Mouse (Mus musculus) cerebellum, postnatal 25 days (tissue): Measurements from ENCODE around the gene Gon7.
A peak's percentile ranks its signal among the peaks of the same experiment; 100 is the strongest.

Source experiments
- DNase-seq, 2 experiments: peaks; one replicate each; pipeline ENCODE4 v3.0.0; 2021; ENCODE audit warnings: mixed read lengths in 2 of 2

The Gon7 gene

DNA sequence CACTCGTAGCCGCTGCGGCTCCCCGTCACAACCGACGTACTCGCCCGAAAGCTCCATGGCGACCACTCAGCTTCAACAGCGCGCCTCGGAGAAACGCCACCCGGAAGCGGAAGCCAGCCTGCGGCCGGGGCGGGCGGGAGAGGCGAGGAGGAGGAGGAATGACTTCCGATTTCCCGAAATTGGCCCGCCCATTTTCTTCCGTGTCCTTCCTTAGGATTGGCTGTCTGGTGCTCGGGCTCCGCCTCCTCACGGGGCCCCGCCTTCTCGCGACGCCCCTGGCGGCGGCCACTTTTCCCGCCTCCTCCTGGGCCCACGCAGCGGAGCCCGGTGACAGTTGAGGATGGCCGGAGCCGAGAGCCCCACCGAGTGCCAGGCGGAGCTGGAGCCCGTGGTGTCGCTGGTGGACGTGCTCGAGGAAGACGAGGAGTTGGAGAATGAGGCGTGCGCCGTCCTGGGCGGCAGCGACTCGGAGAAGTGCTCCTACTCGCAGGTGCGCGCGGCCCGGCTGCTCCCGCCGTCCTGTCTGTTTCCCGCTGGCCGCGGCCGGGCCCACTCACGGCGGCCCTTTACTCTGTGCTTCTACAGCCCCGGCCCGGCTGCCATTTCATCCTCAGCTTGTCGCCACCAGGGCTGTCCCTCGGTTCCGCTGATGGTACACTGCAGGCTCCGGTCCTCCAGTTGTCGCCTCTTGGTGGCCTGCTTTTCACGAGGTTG, at the start of gene Gon7, which contains the start of the genes Gm28051 and Ubr7:
Gene Gon7 (minus strand): TSS at position 115 of the 714 bp plus-strand sequence.
Gene Gm28051 (minus strand): TSS at position 77 of the 714 bp plus-strand sequence.
Gene Ubr7 (plus strand): TSS at position 279 of the 714 bp plus-strand sequence.
- peak; percentile 97 for DNase-seq

DNA sequence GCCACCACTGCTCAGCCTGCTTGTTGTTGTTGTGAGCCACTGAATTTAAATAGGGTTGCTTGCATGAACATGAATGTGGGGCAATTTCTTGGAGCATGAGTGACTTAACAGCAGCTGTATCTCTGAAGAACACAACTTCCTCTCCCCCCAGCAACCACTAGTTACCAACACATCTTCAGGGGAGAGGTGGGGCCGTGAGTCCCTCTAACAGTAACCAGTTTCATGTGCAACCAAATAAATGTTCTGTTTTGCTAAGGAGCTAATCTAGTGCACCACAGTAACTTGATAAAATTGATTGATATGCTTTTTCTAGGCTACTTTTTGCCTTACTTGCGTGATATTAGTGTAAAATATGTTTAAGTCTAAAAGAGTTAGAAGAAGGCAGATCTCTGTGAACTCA, 41.9 kb upstream of the Gon7 start:
- no peak for DNase-seq

DNA sequence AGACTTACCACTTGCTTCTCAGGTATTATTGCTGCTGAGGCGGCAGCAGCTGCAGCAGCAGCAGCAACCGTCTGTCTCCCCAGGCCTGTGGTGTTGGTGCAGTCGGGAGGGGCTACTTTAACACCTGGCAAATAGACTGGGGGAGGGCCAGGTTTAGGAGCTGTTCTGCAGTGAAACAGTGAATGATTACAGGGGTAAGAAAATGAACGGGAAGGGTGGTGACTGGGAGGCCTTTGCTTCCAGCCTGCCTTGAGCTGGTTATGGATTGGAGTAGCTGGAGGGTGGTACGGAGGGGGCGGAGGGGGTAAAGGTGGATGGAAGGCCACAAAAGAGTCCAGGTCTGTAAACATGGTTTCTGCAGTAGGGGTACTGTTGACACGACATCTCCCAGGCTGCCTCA, 30.3 kb upstream of the Gon7 start:
- no peak for DNase-seq

DNA sequence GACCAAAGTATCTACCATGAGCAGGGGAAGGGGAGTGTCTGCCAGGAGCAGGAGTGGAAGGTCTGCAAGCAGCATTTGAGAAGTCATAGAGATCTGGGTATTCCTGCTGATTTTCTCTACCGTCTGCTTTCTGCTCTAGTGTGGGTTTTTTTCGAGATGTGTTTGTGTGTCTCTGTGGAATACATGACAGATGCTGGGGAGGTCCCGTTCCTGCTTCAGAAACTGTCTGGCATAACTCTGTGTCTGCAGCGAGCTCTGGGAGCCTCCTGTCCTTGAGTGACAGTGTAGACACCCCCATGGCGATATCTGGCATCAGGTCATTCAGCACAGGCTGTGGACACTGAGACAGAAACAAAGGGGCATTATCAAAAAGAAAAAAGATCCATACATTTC, 28.0 kb upstream of the Gon7 start:
- no peak for DNase-seq

DNA sequence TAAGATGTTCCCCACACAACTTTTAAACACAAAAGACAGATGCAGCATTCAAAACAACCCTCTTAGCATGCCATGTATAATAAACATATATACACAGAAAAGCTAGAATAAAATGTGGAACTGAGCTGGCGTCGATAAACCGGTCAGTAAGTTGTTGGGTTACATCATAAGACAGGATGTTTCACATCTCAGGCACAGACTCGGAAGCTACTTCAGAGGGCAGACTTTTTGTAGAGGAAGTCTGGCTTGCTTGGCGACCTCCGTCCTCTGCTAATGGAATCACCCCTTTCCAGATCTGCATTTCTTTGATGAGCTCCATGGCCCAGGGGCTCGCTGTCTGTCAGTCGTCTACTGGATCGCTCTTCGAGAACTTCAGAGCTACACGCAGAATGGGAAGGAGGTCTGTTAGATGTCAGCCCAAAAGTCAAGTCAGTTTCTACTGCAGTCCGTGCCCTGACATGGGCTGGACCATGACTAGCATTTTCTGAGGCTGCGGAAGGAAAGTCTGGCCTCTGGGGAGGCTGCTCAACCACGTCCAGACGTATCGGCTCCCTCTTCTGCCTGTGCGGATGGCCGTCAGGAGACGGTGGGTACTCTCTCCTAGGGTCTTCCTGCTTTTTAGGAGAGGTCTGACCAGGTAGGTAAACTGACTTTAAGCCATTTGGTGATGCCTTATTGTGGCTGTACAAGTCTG, 27.4 kb upstream of the Gon7 start:
- DNase-seq = no peak

DNA sequence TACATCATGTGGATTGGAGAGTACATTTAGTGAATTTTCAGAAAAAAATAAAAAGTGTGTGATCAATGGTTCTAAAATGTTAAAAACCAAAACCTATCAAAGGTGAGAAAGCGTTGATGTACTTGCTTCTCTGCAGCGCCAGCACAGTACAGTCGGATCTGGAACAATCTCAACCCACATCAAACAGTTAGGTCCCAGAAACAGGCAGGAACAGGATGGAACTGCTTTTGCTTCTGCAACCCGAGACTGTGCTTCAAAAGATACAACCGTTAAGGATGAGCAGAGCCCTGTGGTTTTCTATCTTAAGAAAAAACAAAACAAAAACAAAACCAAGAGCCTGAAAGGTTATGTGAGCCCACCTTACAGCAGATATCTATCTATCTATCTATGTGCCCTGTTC, 25.2 kb upstream of the Gon7 start:
- no peak for DNase-seq

DNA sequence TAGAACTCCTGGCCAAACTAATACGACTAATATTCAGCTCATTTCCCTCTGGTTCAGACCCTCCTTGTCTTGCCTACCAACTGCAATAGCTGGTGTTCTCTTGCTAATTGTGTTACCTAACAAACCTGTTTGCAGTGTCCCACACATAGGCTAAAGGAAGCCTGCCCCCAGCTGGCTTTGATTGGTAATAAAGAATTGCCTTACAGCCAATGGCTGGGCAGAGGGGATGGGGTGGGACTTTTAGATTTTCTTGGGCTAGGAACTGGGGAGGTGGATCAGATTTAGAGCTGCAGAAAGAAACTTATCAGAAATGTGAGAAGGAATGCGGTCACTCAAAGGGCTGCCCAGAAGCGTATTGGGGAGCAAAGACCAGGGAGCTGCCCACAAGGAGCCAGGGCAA, 21.8 kb upstream of the Gon7 start:
- peak in 1 of 2 experiments; percentile 28 for DNase-seq

DNA sequence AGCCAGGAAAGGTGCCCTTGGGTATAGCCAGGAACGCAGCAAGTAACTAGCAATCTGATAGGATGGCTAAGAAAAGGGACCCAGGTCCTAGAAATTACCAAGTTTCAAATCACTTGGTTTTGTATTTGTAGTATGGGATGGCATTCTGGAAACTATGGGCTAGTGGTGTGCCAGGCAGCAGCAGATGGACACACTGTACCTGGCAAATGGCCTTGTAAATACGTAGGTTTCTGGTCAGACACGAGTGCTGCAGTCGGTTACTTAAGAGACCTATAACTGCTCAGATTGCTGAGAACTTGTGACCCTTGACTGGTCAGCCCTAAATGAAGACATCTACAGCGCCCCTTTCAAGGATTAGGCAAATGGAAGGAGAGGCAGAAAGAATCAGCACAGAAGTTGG, 20.5 kb upstream of the Gon7 start:
- DNase-seq = peak; percentile 43 to 50

DNA sequence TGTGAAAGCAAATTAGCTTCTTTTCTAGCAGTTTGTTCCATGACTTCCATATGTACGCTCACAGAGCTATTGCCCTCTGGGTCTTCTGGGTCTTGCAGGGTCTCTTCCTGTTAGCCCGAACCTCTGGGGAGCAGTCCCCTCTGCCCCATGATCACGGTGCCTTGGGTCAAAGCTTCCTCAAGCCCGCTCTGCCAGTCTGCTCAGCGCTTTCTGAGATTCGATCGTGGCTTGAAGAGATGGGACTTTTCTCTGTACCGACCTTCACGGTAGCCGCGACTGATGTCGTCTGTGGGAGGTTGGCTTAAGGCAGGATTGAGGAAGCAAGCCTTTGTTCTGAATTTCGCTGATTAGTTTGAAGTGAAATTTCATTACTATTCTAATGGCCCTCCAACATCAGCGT, 18.4 kb upstream of the Gon7 start:
- DNase-seq = no peak

DNA sequence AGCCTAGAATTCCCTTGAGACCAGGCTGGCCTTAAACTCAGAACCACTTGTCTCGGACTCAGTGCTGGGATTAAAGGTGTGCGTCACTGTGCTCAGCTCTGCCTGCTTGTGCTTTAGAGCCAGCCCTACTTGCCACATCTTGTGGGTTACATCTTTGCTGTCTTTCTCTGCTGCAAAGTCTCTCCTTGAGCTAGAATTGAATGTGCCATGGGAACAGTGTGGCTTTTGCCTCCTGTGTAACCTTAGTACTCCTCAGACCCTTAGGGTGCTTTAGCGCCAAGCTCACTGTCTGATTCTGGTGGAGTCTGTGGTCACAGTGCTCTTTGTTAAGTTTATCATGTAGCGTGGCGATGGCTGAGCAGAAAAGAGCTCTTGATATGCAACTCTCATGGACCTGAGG, 15.1 kb upstream of the Gon7 start:
- DNase-seq = no peak

DNA sequence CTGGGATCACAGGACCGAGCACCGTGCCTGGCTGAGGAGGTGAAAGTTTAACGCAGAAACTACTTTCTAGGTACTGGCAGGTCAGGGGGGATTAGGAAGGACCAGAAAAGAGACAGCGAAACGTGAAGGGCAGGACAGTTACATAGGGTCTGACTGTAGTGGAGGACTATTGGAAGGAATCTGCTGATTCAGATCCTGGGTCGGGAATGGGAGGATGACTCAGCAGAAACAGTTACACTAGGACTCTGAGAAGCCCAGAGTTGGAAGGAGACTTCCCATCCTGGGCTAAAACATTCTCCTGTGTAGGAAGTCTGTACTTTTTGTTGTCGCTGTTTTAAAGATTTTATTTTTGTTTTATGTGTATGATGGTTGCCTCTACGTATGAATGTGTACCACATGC, 14.0 kb upstream of the Gon7 start:
- no peak for DNase-seq

DNA sequence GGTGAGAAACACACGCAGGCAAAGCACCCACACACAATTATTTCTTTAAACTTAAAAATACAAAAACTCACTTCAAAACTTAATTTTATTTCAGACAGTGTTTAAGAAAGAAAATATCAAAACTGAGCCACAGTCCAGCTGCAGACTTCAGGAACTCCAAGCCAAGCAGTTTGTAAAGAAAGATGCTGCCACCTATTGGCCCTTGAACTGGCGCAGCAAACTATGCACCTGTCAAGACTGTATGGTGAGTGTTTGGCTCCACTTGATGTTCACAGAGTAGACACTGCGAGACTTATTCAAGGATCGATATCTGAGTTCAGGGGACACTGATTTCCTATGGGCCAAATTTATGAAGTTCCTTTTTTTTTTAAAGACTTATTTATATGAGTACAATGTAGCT, 11.4 kb upstream of the Gon7 start:
- no peak for DNase-seq

DNA sequence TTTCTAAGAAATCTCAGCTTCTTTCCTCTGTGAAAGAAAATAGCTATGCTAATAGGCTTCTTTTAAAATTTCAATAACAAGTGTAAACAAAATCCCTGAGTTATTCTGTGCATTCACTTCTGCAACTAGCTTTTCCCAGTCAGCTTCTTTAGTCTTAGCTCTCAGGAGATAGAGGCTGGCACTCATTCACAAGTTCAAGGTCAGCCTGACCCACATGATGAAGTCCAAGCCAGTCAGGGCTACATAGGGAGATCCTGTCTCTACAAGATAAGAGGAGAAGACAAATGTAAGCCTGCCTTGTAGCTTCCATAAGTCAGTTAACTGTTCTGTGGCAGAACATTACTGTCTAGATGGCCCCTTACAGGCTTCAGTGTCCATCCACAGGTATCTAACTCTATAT, 6.1 kb upstream of the Gon7 start:
- DNase-seq = no peak

DNA sequence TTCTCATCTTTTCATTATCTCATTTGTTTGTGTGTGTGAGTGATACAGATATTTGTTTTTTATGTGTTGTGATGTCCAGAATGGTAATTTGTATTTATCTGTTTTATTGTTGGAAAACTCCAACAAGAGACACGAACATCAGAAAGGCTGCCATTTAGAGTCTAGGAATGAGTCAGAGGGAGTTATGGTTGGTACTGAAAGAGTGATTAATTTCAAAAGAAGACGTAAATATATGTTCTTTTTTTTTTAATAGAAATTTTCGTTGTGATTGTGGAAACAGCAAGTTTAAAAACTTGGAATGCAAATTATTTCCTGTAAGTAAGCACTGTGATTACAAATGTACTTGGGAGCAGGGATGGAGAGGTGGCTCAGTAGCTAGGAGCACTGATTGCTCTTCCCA, 4.1 kb upstream of the Gon7 start:
- DNase-seq = no peak

DNA sequence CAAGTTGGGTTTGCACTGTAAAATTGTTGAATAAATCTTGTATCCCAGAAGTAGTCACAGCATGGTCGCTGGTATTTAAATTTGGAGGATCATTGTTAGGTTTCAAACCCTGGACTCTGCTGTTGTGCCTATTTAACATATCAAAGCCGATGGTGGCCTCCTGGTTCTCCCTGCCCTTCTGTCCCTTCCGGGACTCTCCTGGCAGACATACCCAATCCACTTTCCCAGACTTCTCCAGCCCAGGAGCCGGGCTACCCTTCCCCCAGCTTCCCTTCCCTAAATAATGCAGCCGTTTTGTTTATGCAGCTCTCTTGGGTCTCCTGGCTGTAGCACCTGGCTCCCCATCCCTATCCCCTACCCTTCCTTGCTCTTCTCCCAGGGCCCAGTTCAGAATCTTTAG, 1.3 kb upstream of the Gon7 start:
- DNase-seq = no peak

DNA sequence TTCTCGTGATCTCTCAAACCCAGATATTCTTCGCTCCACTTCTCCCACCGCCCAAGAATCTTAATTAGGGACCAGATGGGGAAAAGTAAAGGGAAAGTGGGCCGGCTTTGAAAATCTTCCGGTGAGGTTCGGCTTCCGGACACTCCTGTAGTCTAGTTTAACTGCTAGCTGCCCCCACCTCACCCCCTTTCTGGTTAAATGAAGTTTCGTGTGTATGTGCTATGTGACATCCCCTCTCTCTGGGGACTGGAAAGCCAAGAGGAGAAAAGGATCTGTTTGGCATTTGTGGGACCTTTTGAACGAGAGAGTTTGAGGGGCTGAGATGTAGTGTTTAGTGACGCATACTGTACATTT, 777 bp upstream of the Gon7 start, which contains the start of gene Gm20604:
Gene Gm20604 (minus strand): TSS at position 270 of the 354 bp plus-strand sequence.
- no peak for DNase-seq

DNA sequence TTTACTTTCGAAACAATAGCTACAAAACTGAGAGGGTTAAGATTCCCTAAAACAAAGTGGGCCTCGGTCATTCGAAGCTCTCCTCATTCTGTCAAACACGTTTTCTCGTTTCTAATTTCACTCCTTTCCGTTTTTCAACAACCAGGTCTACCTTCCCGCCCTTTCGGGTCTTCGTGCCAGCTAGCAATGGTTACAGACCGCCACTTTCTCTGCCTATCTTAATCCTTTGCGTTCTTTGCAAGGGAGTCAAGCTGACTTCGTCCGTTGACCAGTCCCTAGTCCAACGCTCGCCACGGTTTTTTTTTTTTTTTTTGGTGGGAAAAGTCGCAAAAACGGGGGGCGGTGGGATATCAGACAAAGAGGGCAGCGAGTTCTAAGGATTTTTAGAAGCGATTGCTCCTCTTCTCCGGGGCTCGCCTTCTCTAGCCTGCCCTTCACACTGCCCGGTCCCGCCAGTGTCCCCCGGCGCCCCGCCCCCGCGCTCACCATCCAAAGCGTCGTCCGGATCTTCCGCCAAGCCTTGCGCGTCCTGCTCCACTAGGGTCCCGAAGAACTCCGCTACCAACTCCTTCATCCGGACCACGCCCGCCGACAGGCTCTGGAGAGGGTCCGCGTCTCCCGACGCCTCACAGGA, 431 bp downstream of the Gon7 start:
- DNase-seq = peak in 1 of 2 experiments; percentile 91

DNA sequence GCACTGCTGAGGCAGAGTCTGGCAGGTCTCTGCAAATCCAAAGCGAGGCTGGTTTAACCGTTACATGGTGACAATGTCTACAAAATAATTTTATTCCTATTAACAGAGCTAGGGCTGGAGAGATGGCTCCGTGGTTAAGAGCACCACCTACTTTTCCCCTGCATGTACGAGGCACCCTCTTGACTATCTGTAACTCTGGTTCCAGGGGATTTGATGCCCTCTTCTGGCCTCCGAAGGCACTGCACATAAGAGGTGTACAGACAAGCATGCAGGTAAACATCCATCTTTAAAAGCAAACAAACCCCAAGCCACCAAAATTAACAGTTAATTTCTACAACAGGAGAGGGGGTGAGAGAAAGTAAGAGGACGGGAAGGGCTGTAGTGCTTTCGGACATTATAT, 1.3 kb downstream of the Gon7 start:
- DNase-seq = peak in 1 of 2 experiments; percentile 53

DNA sequence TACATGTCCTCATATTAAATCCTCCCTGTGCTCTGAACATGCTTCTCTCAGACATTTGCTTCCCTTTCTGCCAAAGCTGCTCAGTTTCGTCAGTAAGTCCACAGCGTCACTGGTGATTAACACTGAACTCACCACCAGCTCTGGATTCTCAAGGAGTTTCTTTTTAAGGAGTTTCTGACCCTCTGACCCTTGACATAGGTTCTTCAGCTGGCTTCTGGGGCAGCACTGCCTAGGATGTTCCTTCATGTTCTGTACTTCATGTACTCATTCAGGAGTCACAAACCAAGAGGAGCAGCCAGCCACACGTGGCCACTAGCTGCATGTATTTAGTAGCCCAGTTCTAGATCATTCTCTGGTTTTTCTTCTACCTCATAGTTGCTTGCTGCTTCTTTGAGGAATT, 9.3 kb downstream of the Gon7 start:
- no peak for DNase-seq

DNA sequence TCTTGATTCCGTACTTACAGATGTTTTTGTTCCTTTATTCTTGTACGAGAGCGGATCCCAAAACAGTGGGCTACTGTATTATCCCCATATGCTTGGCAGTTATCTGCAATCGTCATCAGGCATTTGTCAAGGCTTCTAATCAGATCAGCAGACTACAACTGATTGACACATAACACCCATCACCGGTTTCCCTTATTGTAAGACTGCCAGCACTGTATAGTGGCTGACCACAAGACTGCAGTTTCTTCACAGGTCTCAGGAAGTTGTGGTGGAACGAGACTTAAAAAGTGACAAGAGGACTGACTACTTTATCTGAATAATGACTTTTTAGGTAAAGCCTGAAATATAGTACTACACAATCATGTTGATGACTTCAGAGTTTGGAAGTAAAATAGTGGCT, 12.8 kb downstream of the Gon7 start:
- no peak for DNase-seq

DNA sequence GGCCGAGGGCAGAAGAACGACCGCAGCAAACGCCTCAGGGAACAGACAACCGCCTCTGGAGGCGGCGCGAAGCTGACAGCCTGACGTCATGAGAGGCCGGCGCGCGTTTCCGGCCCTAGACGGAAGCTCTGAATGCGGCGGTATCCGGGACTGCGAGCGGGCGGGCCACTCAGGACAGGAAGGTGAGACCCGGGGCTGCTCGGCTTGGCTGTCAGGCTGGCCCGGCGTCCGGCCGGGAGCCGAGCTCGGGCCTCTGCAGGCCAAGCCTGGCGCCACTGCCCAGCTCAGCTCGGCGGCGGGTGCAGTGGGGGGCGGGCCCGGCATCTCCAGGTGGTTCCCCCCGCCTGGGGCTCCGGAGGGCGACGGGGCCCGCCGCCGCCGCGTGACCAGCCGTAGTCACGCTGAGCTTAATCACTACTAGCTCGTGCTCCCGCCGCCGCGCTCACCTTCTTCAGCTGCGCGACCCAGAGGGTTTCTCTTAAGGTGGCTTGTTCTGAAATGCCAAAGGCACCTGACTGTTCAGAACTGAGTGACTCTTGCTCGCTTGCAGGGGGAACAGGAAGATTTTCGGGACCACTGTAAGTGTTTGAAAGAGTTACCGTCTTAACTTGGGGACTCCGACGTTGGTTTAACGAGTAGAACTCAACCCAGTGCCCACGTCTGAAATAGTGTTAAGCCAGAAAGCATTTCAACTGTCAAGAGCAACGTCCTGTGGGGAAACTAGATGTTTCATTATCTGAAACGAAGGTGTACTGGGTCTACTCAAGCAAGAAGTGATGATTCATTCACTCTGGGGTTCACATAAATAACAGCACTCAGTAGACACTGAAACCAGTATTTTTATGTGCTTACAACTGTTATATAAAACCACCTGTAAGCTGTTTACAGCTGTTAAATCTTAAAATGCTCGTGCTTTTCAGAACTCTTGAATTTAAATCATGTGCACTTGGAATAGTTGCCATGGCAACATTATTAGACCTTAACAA, 13.7 kb downstream of the Gon7 start, which contains the start of the genes Moap1 and Tmem251:
Gene Moap1 (minus strand): TSS at position 73 of the 986 bp plus-strand sequence.
Gene Tmem251 (plus strand): TSS at position 174 of the 986 bp plus-strand sequence.
- peak; percentile 93 to 94 for DNase-seq

DNA sequence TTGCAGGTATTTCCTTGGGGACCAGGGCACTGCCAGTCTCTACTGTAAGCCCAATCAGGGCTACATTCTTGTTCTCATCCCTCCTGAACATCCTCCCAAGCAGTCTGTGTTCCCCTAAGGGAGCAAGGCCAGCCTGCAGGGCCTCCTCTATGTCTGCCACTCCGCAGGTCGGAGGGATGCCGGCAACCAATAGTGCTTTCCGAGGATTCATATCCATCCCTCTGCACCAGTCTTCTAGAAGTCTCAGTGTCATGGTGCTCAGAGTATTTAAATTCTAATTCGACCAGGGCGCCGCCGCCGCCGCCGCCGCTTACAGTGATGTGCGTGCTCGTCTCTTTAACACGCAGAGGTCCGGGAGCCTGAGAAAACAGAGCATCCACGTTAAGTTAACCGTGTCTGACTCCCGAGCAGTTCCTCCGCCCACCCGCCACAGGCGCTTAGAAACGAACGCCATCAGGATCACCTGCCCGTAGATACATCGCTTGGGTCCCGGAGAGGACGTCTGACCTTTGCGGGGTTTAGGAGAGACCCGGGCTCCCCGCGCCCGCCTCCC, 14.5 kb downstream of the Gon7 start:
- peak in 1 of 2 experiments; percentile 51 for DNase-seq
